Mouse (Mus musculus): Measurements from ENCODE around the gene Qser1.

DNA sequence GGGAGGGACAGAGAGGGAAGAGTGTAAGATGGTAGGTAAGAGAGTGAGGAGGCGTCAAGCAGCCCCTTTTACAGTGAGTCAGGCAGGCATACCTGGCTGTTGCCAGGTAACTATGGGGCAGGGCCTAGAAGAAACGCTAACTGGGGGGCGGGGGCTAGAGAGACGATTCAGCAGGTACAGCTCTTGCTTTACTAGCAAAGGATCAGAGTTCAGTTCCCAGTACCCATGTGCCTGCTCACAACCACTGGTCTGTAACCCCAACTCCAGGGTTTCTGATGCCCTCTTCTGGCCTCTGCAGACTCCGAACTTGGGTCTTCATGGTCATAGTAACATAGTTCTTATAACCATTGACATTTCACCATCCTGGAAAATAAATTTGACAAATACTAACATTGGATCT, 72.6 kb downstream of the Qser1 start:
- TF ChIP-seq CHD2 (IDR thresholded peaks at IDR 0.05; ENCODE audit: low read depth, low read length) (no peak), HCFC1 (IDR thresholded peaks at IDR 0.05; ENCODE audit: borderline replicate concordance, insufficient read depth, low read length) (no peak), ZNF384 (IDR thresholded peaks at IDR 0.05; ENCODE audit: low read depth, low read length) (no peak), ZC3H11A (IDR thresholded peaks at IDR 0.05; ENCODE audit: borderline replicate concordance, low read depth, low read length) (no peak)

Data from ES-E14 (cell line).